Mouse (Mus musculus): ENCODE results near the gene 4930524N10Rik. TPM values are rescaled to one million over a fixed set of nuclear protein-coding genes. Genes with fewer than 3 reads are reported as not detected.

The 4930524N10Rik gene
- polyA plus RNA-seq (2012; rRNA removed) = not detected in 2 replicates

DNA sequence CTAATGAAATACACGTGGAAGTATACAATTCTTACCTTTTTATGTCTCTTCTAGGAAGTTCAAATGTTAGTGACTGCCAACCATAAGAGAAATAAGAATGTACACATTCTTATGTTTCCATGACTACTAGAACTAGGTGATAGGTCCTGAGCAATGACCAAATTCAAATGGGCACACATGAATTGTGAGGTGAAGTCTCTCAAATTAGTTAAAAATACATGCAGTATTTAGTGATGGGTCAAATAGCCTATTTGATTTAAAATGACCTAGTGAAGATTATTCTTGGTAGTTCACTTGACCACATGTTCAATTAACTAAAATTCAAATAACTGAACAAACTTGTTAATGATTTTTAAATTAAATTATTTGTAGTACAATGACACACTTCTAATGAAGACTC lies at the start of gene 4930524N10Rik:
TSS of gene 4930524N10Rik (minus strand) at position 101 of the 400 bp plus-strand sequence.
- no peak for DNase-seq (ENCODE audit: extremely low spot score in 1 of 2, low spot score in 1 of 2)

GRCm38 (mm10) chrX:154350042-154350441 lies 6.8 kb upstream of the 4930524N10Rik start:
- no peak for DNase-seq (ENCODE audit: extremely low spot score in 1 of 2, low spot score in 1 of 2)

DNA sequence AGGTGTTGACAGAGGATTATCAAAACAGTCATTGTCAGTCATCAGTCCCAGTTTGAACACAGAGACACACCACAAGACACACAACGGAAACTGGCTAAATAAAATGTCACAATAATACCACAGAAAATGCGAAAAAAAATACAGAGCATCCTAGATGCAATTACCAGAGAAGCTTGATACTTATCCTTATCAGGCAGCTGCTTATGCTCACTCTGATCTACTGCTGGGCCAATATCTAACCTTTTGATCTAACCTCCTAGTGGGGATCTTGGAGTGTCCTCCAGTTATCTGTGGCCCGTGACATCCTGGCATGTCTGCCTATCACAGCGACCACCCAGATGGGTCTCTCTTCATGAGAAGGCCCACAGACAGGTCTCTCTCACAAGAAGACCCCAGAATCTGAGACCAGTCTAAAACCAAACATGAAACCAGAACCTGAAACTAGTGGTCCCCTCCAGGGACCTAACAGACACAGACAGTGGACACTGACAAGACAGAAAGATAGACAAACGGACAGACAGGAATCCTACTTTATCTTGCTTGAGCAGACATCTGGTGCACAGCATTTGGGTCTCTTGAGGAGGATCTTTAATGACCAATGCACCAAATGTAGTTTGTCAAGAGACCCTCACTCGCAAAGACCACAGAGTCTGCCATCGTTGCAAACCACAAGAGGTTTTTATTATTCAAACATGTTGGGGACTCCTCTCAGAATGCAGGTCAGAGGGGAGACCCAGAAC lies 6.3 kb upstream of the 4930524N10Rik start:
- no peak for DNase-seq (ENCODE audit: extremely low spot score in 1 of 2, low spot score in 1 of 2)

DNA sequence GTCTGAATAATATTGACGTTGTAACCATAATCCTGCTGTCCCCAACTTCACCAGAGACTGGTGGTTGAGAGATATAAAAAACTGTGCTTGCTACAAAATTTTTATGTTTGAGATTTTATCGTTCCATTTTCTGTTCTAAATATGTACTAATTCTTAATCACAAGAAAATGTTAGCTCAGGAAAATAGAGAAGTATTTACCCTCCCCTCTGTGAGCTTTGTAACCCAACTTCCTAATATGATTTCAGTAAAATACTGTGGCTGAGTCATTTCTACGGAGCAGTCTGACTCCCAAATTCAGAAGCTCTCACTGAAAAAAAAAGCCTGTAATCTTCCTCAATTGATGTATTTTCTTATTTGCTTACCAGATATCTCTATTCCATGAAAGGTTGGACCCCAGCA lies 4.7 kb upstream of the 4930524N10Rik start:
- no peak for DNase-seq (ENCODE audit: extremely low spot score in 1 of 2, low spot score in 1 of 2)

Other genes starting within 250 kb of the 4930524N10Rik start
- gene Gm15140, start 222.7 kb downstream of the 4930524N10Rik start, polyA plus RNA-seq (2012; rRNA removed) = not detected in 2 replicates
- gene Samt4, start 138.6 kb upstream of the 4930524N10Rik start, polyA plus RNA-seq (2012; rRNA removed) = not detected in 2 replicates
- not detected in 2 replicates for gene Samt2, start 236.0 kb upstream of the 4930524N10Rik start, polyA plus RNA-seq (2012; rRNA removed)

Measured in frontal cortex, adult 2 months (tissue).